Mouse (Mus musculus) lung, postnatal 10 days (tissue): ENCODE results near the gene Esyt3.

Source experiments
- DNase-seq: peaks from one replicate; pipeline ENCODE4 v3.0.0; 2021

Esyt3 gene

DNA sequence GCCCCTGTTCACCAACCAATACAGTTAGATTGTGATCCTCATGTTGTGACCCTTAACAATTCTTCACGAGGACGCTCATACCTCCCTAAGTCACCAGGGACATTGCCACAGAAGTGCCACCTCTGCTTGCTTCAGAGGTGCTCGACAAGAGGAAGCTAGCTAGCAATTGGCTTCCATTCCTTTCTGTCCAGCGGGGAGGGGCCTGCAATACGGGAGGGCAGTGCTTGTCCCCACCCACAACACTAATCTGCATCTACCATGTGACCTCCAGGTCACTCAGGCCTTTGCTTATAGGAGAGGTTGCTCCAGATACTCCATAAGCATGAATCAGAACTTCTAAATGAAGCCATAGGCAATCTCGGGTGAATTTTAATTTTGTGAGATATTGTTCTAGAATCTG lies 5.0 kb downstream of the Esyt3 start:
- no peak for DNase-seq

DNA sequence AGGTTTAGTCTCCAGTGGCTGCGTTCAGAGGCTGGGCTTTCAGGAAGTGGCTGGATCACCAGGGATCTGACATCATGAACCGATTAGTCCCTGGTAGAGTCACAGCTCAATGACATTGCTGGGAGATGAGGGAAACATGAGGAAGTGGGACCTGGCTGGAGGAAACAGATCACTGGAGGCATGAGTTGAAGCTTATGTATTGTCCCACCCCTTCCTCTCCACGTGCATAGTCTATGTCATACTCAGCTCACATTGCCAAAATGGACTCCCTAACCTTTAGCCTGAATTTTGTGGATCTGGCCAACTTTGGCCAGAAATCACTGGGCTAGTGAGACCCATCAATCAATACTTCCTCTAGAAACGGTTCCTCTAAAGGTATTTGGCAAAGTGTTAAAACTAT lies 5.4 kb downstream of the Esyt3 start:
- no peak for DNase-seq

- DNase-seq = peak; percentile 53
Measured at GRCm38 (mm10) chr9:99345351-99345792, 13.0 kb downstream of the Esyt3 start.

DNA sequence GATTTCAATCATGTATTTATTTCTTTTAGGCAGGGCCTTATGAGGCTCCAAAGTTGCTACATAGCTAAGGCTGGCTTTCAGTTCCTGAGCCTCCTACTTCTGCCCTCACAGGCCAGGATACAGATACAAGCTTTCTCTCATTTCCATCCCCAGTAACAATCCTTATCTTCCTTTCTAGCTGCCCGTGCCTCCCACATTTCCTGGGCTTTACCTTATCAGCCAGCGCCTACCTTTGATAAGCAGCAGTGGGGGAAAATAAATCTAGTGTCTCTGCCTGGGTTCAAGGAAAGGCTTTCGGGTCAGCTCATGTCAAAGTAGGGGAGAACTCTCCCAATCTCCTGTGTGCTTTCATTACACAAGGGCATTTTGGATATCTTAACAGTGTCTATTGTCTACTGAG lies 16.8 kb downstream of the Esyt3 start:
- no peak for DNase-seq

GRCm38 (mm10) chr9:99340126-99340525 lies 18.2 kb downstream of the Esyt3 start:
- no peak for DNase-seq

GRCm38 (mm10) chr9:99339182-99339581 lies 19.2 kb downstream of the Esyt3 start:
- no peak for DNase-seq

- DNase-seq = no peak
Measured at GRCm38 (mm10) chr9:99338293-99338692, 20.1 kb downstream of the Esyt3 start.

DNA sequence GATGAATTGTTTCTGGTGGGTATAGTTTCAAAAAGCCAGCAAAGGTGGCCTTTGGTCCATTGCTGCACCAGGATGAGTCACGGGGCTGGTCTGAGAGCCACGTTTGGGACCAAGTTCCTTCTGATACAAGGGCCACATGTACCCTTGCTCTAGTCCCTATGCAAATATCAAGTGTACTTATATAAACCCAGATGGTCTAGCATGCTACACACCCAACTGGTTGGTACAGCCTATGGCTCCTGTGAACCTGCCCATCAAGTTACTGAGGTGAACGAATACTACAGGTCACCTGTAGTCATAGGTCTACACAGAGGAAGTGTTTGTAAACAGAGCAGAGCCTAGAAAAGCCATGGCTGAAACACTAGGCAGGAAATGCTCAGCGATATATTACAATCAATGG lies 21.8 kb downstream of the Esyt3 start:
- no peak for DNase-seq

DNA sequence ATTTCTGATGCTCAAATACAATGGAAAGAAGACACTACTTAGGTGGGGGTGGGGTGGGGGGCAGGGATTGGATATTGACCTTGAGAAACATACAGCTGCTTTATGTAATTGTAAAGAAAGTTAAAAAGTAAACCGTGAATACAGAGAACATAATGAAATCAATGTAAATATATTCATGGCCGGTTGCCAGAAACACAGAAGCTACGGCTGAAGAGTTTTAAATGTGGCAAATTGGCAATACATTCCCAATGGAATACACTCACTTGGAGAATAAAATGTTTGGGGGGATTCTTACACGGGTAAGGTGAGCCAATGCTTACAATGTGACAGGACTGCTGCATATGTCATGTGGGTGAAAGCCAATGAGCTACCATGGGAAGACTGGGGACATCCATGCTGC lies 31.5 kb downstream of the Esyt3 start:
- no peak for DNase-seq

- DNase-seq = no peak
Measured at GRCm38 (mm10) chr9:99325961-99326360, 32.4 kb downstream of the Esyt3 start.

DNA sequence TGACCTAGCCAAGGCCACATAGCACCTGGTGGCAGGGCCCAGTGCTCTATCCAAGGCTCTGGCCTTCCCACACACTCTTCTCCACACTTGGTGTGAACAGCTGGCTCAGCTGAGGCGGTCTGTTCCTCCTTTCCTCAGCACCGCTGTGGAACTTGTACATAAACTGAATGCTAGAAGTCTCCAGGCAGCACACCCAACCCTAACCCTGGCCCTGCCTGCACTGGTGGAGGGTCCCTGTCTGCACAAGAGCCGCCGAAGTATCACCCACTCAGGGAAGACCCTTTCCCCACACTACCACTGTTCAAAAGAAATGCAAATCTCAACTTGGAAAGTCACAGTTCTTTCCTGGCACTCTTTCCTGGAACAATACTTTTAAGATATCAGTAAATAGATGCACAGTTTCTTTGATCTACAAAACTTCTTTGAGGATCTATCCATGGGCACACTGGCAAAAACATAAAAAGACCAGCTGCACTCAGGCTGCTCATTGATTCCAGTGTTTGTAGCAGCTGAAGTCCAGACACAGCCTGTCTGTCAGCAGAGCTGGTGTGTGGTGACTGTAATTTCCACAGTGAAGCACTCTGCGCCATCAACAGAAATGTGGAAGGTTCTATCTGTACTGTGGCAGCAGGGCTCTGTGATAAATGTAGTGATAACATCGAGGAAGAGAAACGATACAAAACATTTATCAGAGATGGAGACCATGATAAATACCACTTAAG lies 33.0 kb downstream of the Esyt3 start:
- DNase-seq = peak; percentile 22

DNA sequence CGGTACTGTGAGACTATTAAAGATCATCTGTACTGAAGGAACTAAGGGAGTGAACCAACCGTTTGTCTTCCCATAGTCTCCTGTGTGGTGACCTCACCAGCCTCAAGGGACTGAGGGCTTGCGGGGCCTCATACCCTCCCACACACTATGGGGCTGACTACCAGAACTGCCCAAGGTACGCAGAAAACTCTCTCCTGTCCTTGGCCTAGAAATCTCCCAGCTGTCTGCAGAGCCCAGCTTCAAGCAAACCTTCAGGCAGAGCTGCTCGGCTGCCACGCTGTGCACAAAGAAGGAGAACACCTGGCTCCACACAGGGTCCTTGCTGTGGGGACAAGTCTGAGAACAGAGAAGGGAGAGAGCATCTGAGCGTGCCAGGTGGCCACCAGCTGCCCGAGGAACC lies 38.4 kb downstream of the Esyt3 start:
- no peak for DNase-seq

- DNase-seq = no peak
Measured at GRCm38 (mm10) chr9:99319343-99319951, 38.9 kb downstream of the Esyt3 start.

DNA sequence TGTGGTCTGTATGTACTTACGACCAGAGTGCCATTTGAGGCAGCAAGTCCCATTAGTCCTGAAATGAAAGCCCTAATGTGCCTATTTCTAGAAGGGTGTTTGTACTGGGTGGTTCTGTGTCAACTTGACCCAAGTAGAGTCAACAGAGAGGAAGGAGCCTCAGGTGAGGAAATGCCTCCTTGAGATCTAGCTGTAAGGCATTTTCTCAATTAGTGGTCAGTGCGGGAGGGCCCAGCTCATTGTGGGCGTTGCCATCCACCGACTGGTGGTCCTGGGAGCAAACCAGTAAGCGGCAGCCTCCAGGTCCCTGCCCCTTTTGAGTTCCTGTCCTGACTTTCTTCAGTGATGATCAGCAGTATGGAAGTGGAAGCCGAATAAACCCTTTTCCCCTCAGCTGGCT lies 52.1 kb downstream of the Esyt3 start:
- peak; percentile 22 for DNase-seq

- no peak for DNase-seq
Measured at GRCm38 (mm10) chr9:99304296-99304695, 54.1 kb downstream of the Esyt3 start.
